Mouse (Mus musculus) spleen, adult 2 months (tissue): ENCODE measurements at regions not wholly inside any gene's neighbourhood (a gene's known extent, or its start where the extent isn't known, plus 50 kb on each side); places are given as distances from the start of the nearest gene placed in this dataset.

ENCODE experiments used
- DNase-seq, 2 experiments: peaks; one replicate each; pipeline versions ENCODE4 v3.0.0 to v3.0.0-alpha.2; 2012 to 2021; ENCODE audit warnings: low spot score in 2 of 2, low read depth in 1 of 2
- H3K27ac ChIP-seq: fragments of 200-500 bp; 2 replicates; pipeline ENCODE4 v1.5.1; 2012; ENCODE audit warnings: low read length, inconsistent platforms; ENCODE audit not compliant: insufficient read depth
- H3K27me3 ChIP-seq: fragments of 200-500 bp; 2 replicates; pipeline ENCODE4 v1.6.1; 2012; ENCODE audit warnings: mild to moderate bottlenecking, moderate library complexity, low read length, inconsistent platforms; ENCODE audit not compliant: control insufficient read depth, insufficient read depth
- H3K36me3 ChIP-seq: fragments of 200-500 bp; 2 replicates; pipeline ENCODE4 v1.6.1; 2012; ENCODE audit warnings: mild to moderate bottlenecking, low read length, inconsistent platforms; ENCODE audit not compliant: control insufficient read depth, insufficient read depth
- H3K4me1 ChIP-seq: fragments of 200-500 bp; 2 replicates; pipeline ENCODE4 v1.6.1; 2011; ENCODE audit warnings: inconsistent platforms; ENCODE audit not compliant: control insufficient read depth, insufficient read depth, insufficient read length
- H3K4me3 ChIP-seq: fragments of 200-500 bp; 2 replicates; pipeline ENCODE4 v1.5.1; 2011; ENCODE audit warnings: mild to moderate bottlenecking, inconsistent platforms; ENCODE audit not compliant: insufficient read depth, insufficient read length; ENCODE audit errors: extremely low read depth
- CTCF ChIP-seq: fragments of 200-500 bp; IDR thresholded peaks from 2 replicates; pipeline ENCODE4 v1.5.1; 2011; ENCODE audit warnings: mild to moderate bottlenecking, inconsistent platforms; ENCODE audit not compliant: insufficient read depth, insufficient read length, insufficient replicate concordance; ENCODE audit errors: extremely low read depth
- POLR2A ChIP-seq: fragments of 200-500 bp; IDR thresholded peaks from 2 replicates; pipeline ENCODE4 v1.6.1; 2011; ENCODE audit warnings: low read depth, low read length, inconsistent platforms
- WGBS: fragments of 180-500 bp; shearing (Covaris S2); methylation state at CpG from one replicate; pipeline ENCODE4 v1.1.7; 2018; 5-methylcytosine and 5-hydroxymethylcytosine counted together

GRCm38 (mm10) chr10:117457701-117457950 lies 77.8 kb upstream of the Cpsf6 start:
- Histone ChIP-seq H3K36me3 (no peaks in the 10 kb centered on the region), H3K4me1 (0 out of 2 replicates have a peak, but pooled peaks cover under 1% of the 10 kb centered on the region), H3K27me3 (no peaks in the 10 kb centered on the region), H3K4me3 (no peak overlapping the region), H3K27ac (no peak overlapping the region)
- WGBS = 88% methylated on average over 2 of the region's 2 CpGs
- no peak for TF ChIP-seq CTCF
- no peak for TF ChIP-seq POLR2A
- no peak for DNase-seq

- Histone ChIP-seq H3K36me3 (no peaks in the 10 kb centered on the region), H3K27ac (no peak overlapping the region), H3K4me1 (peaks cover 4% of the 10 kb centered on the region; the same call in 1 of the 2 replicates), H3K27me3 (no peaks in the 10 kb centered on the region), H3K4me3 (no peak overlapping the region)
- DNase-seq = no peak
- no peak for TF ChIP-seq CTCF
- no peak for TF ChIP-seq POLR2A
- WGBS = 90% methylated on average over 18 of the region's 18 CpGs
Observed at GRCm38 (mm10) chr10:117456904-117457700, 77.3 kb upstream of the Cpsf6 start.

GRCm38 (mm10) chr10:117456427-117456826 lies 76.6 kb upstream of the Cpsf6 start:
- Histone ChIP-seq H3K27me3 (no peaks in the 10 kb centered on the region), H3K4me3 (no peak overlapping the region), H3K4me1 (peaks cover 9% of the 10 kb centered on the region; the same call in 1 of the 2 replicates), H3K36me3 (no peaks in the 10 kb centered on the region), H3K27ac (no peak overlapping the region)
- TF ChIP-seq CTCF (no peak), POLR2A (no peak)
- WGBS = 88% methylated on average over 8 of the region's 8 CpGs
- DNase-seq = no peak

- Histone ChIP-seq H3K27me3 (no peaks in the 10 kb centered on the region), H3K4me3 (no peak overlapping the region), H3K4me1 (peaks cover 9% of the 10 kb centered on the region; the same call in 1 of the 2 replicates), H3K27ac (no peak overlapping the region), H3K36me3 (no peaks in the 10 kb centered on the region)
- peak; percentile 40; the same call in 1 of the 2 replicates for TF ChIP-seq CTCF
- no peak for TF ChIP-seq POLR2A
- 79% methylated on average over 9 of the region's 9 CpGs for WGBS
- DNase-seq = peak; percentile 47 to 53
Observed at GRCm38 (mm10) chr10:117455595-117456302, 75.9 kb upstream of the Cpsf6 start.

- Histone ChIP-seq H3K27ac (no peak overlapping the region), H3K4me1 (peaks cover 9% of the 10 kb centered on the region; the same call in 1 of the 2 replicates), H3K27me3 (no peaks in the 10 kb centered on the region), H3K4me3 (no peak overlapping the region), H3K36me3 (no peaks in the 10 kb centered on the region)
- TF ChIP-seq POLR2A (no peak), CTCF (no peak)
- DNase-seq = no peak
- WGBS = 67% methylated on average over 12 of the region's 12 CpGs
Observed at GRCm38 (mm10) chr10:117454711-117455591, 75.1 kb upstream of the Cpsf6 start.

GRCm38 (mm10) chr10:117454171-117454500 lies 74.3 kb upstream of the Cpsf6 start:
- Histone ChIP-seq H3K27ac (no peak overlapping the region), H3K4me1 (peaks cover 13% of the 10 kb centered on the region; the same call in 1 of the 2 replicates), H3K4me3 (no peak overlapping the region), H3K36me3 (no peaks in the 10 kb centered on the region), H3K27me3 (no peaks in the 10 kb centered on the region)
- no peak for DNase-seq
- 83% methylated on average over 3 of the region's 3 CpGs for WGBS
- no peak for TF ChIP-seq POLR2A
- TF ChIP-seq CTCF = no peak
